In genomic region chr3:51416364-51417134, GRCm38 (mm10) we compare ENCODE assay signal across 9 mouse cellular contexts. TPM values are rescaled to one million over a fixed set of nuclear protein-coding genes. Genes with fewer than 3 reads are reported as not detected.
DNase-seq lines count a peak whose midpoint lies in the region; ATAC-seq and TF ChIP-seq lines count a peak whose summit lies in the region.
"Had no signal": no experiment of that assay in that cellular context is flagged by ENCODE, and none has a peak within 500 bp of the region (broad histone marks: within the 10 kb centered on the region; RNA-seq: fewer than 3 reads in every experiment).

No protein-coding gene starts in this region.

- H3K4me3 ChIP-seq in ES-Bruce4 (ENCODE audit: low read depth, low read length): peak overlapping the region; percentile 98
- H3K4me3 ChIP-seq in heart, embryonic 14.5 days (ENCODE audit: control insufficient read depth in 1 of 2, insufficient read depth in 1 of 2, low read depth in 1 of 2, low read length in 2 of 2): peak overlapping the region; percentile 93 to 99
- peak overlapping the region; percentile 61 for H3K4me3 ChIP-seq in lung, embryonic 15.5 days

- DNase-seq in adrenal gland, postnatal 4 days (ENCODE audit: low spot score in 2 of 2): peak; percentile 30 to 41
- DNase-seq in kidney, postnatal 14 days: peak; percentile 64
- peak; percentile 74 for DNase-seq in thymus, postnatal 4 days

- under 1% methylated on average over 59 of the region's 68 CpGs for WGBS in heart, embryonic 14.5 days
- under 1% methylated on average over 68 of the region's 68 CpGs for WGBS in lung, embryonic 15.5 days

- peak overlapping the region; percentile 98 for H3K9ac ChIP-seq in ES-Bruce4 (ENCODE audit: low read depth, poor library complexity, severe bottlenecking)
- H3K9ac ChIP-seq in heart, embryonic 14.5 days (ENCODE audit: low read length): peak overlapping the region; percentile 98
- H3K9ac ChIP-seq in lung, embryonic 15.5 days: peak overlapping the region; percentile 95

- H3K36me3 ChIP-seq in ES-Bruce4 (ENCODE audit: control insufficient read depth, insufficient read depth, low read length, poor library complexity, severe bottlenecking): peaks cover 11% of the 10 kb centered on the region
- no peaks in the 10 kb centered on the region for H3K36me3 ChIP-seq in heart, embryonic 14.5 days (ENCODE audit: control insufficient read depth, insufficient read depth, low read length)
- no peaks in the 10 kb centered on the region for H3K36me3 ChIP-seq in lung, embryonic 15.5 days

- H3K9me3 ChIP-seq in ES-Bruce4 (replicated peaks; ENCODE audit: control insufficient read depth, insufficient read depth, low read length, poor library complexity, severe bottlenecking): no peaks in the 10 kb centered on the region
- H3K9me3 ChIP-seq in heart, embryonic 14.5 days (ENCODE audit: control insufficient read depth, low read length): no peaks in the 10 kb centered on the region
- no peaks in the 10 kb centered on the region for H3K9me3 ChIP-seq in lung, embryonic 15.5 days

- no peak for TF ChIP-seq POLR2A in ES-Bruce4 (IDR thresholded peaks at IDR 0.05; ENCODE audit: insufficient read depth, low read length)

- H3K27me3 ChIP-seq in ES-Bruce4 (ENCODE audit: control insufficient read depth, insufficient read depth, low read length, poor library complexity, severe bottlenecking): no peaks in the 10 kb centered on the region
- no peaks in the 10 kb centered on the region for H3K27me3 ChIP-seq in heart, embryonic 14.5 days (ENCODE audit: control insufficient read depth, insufficient read depth, low read length)
- no peaks in the 10 kb centered on the region for H3K27me3 ChIP-seq in lung, embryonic 15.5 days

- TF ChIP-seq CTCF in ES-Bruce4 (IDR thresholded peaks at IDR 0.05; ENCODE audit: low read depth, low read length): no peak

- peak; percentile 28; the same call in 1 of the 2 replicates for ATAC-seq in erythroid progenitor cell, adult 5-6 weeks (replicated peaks; ENCODE audit: low FRiP score, poor library complexity, severe bottlenecking)
- ATAC-seq in heart, embryonic 14.5 days (ENCODE audit: insufficient number of reproducible peaks, insufficient read depth, low FRiP score, low read depth): peak; percentile 60
- ATAC-seq in lung, embryonic 15.5 days (ENCODE audit: borderline replicate concordance, extremely low read depth, low FRiP score, low TSS enrichment): peak; percentile 57
- ATAC-seq in neutrophil, adult 5-6 weeks (ENCODE audit: extremely low read depth, insufficient number of reproducible peaks, low FRiP score, poor library complexity, severe bottlenecking): peak; percentile 24; the same call in 1 of the 2 replicates

- H3K4me1 ChIP-seq in ES-Bruce4 (ENCODE audit: control insufficient read depth, insufficient read depth, low read length): no peaks in the 10 kb centered on the region
- H3K4me1 ChIP-seq in heart, embryonic 14.5 days (ENCODE audit: control insufficient read depth in 2 of 2, insufficient read depth in 2 of 2, low read length in 2 of 2): peaks cover 0 to 16% of the 10 kb centered on the region in 2 experiments; a peak in 2 of 4 replicates
- H3K4me1 ChIP-seq in lung, embryonic 15.5 days: peaks cover 17% of the 10 kb centered on the region

- no peak for TF ChIP-seq EP300 in ES-Bruce4 (IDR thresholded peaks at IDR 0.05; ENCODE audit: insufficient read depth, low read depth, low read length)

- H3K4me2 ChIP-seq in heart, embryonic 14.5 days (ENCODE audit: low read length): peak overlapping the region; percentile 75
- peak overlapping the region; percentile 52 for H3K4me2 ChIP-seq in lung, embryonic 15.5 days

- peak overlapping the region; percentile 75 for H3K27ac ChIP-seq in ES-Bruce4 (ENCODE audit: insufficient read depth, low read length)
- peak overlapping the region; percentile 87 to 95 for H3K27ac ChIP-seq in heart, embryonic 14.5 days (replicated peaks in 1 of 2; ENCODE audit: control insufficient read depth in 1 of 2, insufficient read depth in 1 of 2, low read depth in 2 of 2, low read length in 2 of 2)
- H3K27ac ChIP-seq in lung, embryonic 15.5 days: peak overlapping the region; percentile 90

RNA-seq across cellular contexts. Expression of gene Naa15, which starts 1.6 kb away (rescaled TPM):
- polyA plus RNA-seq in ES-Bruce4 (2011; ENCODE audit: insufficient read depth, insufficient read length, low read depth, missing spikeins): 173 and 197 TPM in 2 replicates
- 10 to 100 TPM; 56.8 to 63.5 TPM for total RNA-seq in adrenal gland, postnatal 4 days (2021)
- total RNA-seq in erythroid progenitor cell, adult 5-6 weeks (2015; ENCODE audit: low replicate concordance): 47.8 and 48.7 TPM in 2 replicates
- 64.4 and 73.0 TPM in 2 replicates for total RNA-seq in erythroid progenitor cell, adult 5-6 weeks (2017; ENCODE audit: low replicate concordance)
- 28.9 and 30.7 TPM in 2 replicates for polyA plus RNA-seq in heart, embryonic 14.5 days (2014; fragmentation: Nextera tagmentation; extraction: Ambion mirVana)
- polyA plus RNA-seq in lung, embryonic 15.5 days (2015; fragmentation: Nextera tagmentation; extraction: Ambion mirVana): 45.5 and 46.3 TPM in 2 replicates
- 78.2 and 80.2 TPM in 2 replicates for total RNA-seq in neutrophil, adult 5-6 weeks (2017)

RNA-seq across cellular contexts. Expression of gene Ndufc1, which starts 7.8 kb away (rescaled TPM):
- polyA plus RNA-seq in ES-Bruce4 (2011; ENCODE audit: insufficient read depth, insufficient read length, low read depth, missing spikeins): 194 and 196 TPM in 2 replicates
- 100 to 1,000 TPM; 492 to 529 TPM for total RNA-seq in adrenal gland, postnatal 4 days (2021)
- total RNA-seq in erythroid progenitor cell, adult 5-6 weeks (2015; ENCODE audit: low replicate concordance): 34.2 and 67.1 TPM in 2 replicates
- 9.3 and 17.5 TPM in 2 replicates for total RNA-seq in erythroid progenitor cell, adult 5-6 weeks (2017; ENCODE audit: low replicate concordance)
- 1,752 and 1,832 TPM in 2 replicates for polyA plus RNA-seq in heart, embryonic 14.5 days (2014; fragmentation: Nextera tagmentation; extraction: Ambion mirVana)
- 631 and 694 TPM in 2 replicates for polyA plus RNA-seq in lung, embryonic 15.5 days (2015; fragmentation: Nextera tagmentation; extraction: Ambion mirVana)
- total RNA-seq in neutrophil, adult 5-6 weeks (2017): 9.1 and 17.5 TPM in 2 replicates

RNA-seq across cellular contexts. Expression of gene Mgarp, which starts 20.0 kb away (rescaled TPM):
- 8.3 and 9.8 TPM in 2 replicates for polyA plus RNA-seq in ES-Bruce4 (2011; ENCODE audit: insufficient read depth, insufficient read length, low read depth, missing spikeins)
- total RNA-seq in adrenal gland, postnatal 4 days (2021): 100 to 1,000 TPM; 477 to 530 TPM
- not detected in 2 replicates for total RNA-seq in erythroid progenitor cell, adult 5-6 weeks (2015; ENCODE audit: low replicate concordance)
- total RNA-seq in erythroid progenitor cell, adult 5-6 weeks (2017; ENCODE audit: low replicate concordance): 0.51 and 3.9 TPM in 2 replicates
- 7.7 and 8.6 TPM in 2 replicates for polyA plus RNA-seq in heart, embryonic 14.5 days (2014; fragmentation: Nextera tagmentation; extraction: Ambion mirVana)
- 2.5 and 2.8 TPM in 2 replicates for polyA plus RNA-seq in lung, embryonic 15.5 days (2015; fragmentation: Nextera tagmentation; extraction: Ambion mirVana)
- total RNA-seq in neutrophil, adult 5-6 weeks (2017): not detected in 2 replicates
- total RNA-seq: hematopoietic stem cell, adult 5-6 weeks had no signal

Comparison
In these comparisons a context has a peak if more than half of its experiments do, and no peak if none do; other contexts are left out.
1. Peak in every context shown above with its lines: DNase-seq, ATAC-seq, H3K4me3 ChIP-seq and H3K27ac ChIP-seq.
2. RNA of gene Ndufc1, which starts 7.8 kb away (total RNA-seq): 492 to 529 TPM in adrenal gland, postnatal 4 days; 9.3 to 67.1 TPM in erythroid progenitor cell, adult 5-6 weeks and 9.1 to 17.5 TPM in neutrophil, adult 5-6 weeks; every median in the first group is over 4 times any median in the second.
3. RNA of gene Mgarp, which starts 20.0 kb away (total RNA-seq): 477 to 530 TPM in adrenal gland, postnatal 4 days; 0.51 to 3.9 TPM in erythroid progenitor cell, adult 5-6 weeks and not detected in neutrophil, adult 5-6 weeks; every median in the first group is over 10 times any median in the second.